Mouse (Mus musculus) intestine, embryonic 16.5 days (tissue): Measurements from ENCODE around the gene Ppm1h. TPM values are rescaled to one million over a fixed set of nuclear protein-coding genes. Genes with fewer than 3 reads are reported as not detected.

Source experiments
- ATAC-seq: fragments of 200-750 bp; cut with Nextera tagmentation; 2 replicates; pipeline ENCODE4 v1.8.0; 2017; ENCODE audit warnings: moderate TSS enrichment, moderate library complexity
- H3K27ac ChIP-seq: fragments of 300-500 bp; sonication (generic); 2 replicates; pipeline ENCODE4 v1.5.1; 2014; ENCODE audit warnings: mild to moderate bottlenecking, low read length
- H3K27me3 ChIP-seq: fragments of 300-500 bp; sonication (generic); replicated peaks from 2 replicates; pipeline ENCODE4 v1.6.1; 2014; ENCODE audit warnings: low read length, control low read depth, mixed read lengths; ENCODE audit not compliant: control insufficient read depth, insufficient read depth
- H3K36me3 ChIP-seq: fragments of 300-500 bp; sonication (generic); 2 replicates; pipeline ENCODE4 v1.6.1; 2014; ENCODE audit warnings: low read length, control low read depth; ENCODE audit not compliant: control insufficient read depth, insufficient read depth
- H3K4me1 ChIP-seq: fragments of 300-500 bp; sonication (generic); 2 replicates; pipeline ENCODE4 v1.6.1; 2014; ENCODE audit warnings: low read length, control low read depth, mixed read lengths; ENCODE audit not compliant: control insufficient read depth, insufficient read depth
- H3K4me2 ChIP-seq: fragments of 300-500 bp; sonication (generic); 2 replicates; pipeline ENCODE4 v1.6.1; 2014; ENCODE audit warnings: low read depth, low read length, control low read depth
- H3K4me3 ChIP-seq: fragments of 300-500 bp; sonication (generic); 2 replicates; pipeline ENCODE4 v1.5.1; 2014; ENCODE audit warnings: mild to moderate bottlenecking, low read length
- H3K9ac ChIP-seq: fragments of 300-500 bp; sonication (generic); 2 replicates; pipeline ENCODE4 v1.6.1; 2014; ENCODE audit warnings: low read depth, low read length
- H3K9me3 ChIP-seq: fragments of 300-500 bp; sonication (generic); 2 replicates; pipeline ENCODE4 v1.6.1; 2016; ENCODE audit warnings: low read length, control low read depth; ENCODE audit not compliant: control insufficient read depth
- WGBS: fragments of 180-500 bp; shearing (Covaris S2); extraction: QIAGEN DNeasy Blood & Tissue Kit; methylation state at CpG from one replicate; pipeline ENCODE4 v1.1.7; 2014; 5-methylcytosine and 5-hydroxymethylcytosine counted together
- polyA plus RNA-seq: library from polyadenylated mRNA; unstranded; fragments of >200 nt; fragmentation: Nextera tagmentation; extraction: Ambion mirVana; gene quantifications from 2 replicates; pipeline ENCODE4 v1.2.1, GENCODE M21; 2015

The Ppm1h gene
- polyA plus RNA-seq, result 14.8 and 16.2 TPM in 2 replicates

- Histone ChIP-seq H3K27me3 (no peaks in the 10 kb centered on the region), H3K9ac (peak within 1 kb of the TSS; percentile 90), H3K4me1 (peaks cover 12% of the 10 kb centered on the region), H3K4me3 (peak within 1 kb of the TSS; percentile 89), H3K9me3 (no peaks in the 10 kb centered on the region), H3K27ac (peak within 1 kb of the TSS; percentile 80), H3K4me2 (peak within 1 kb of the TSS; percentile 91), H3K36me3 (no peaks in the 10 kb centered on the region)
- WGBS, result under 1% methylated on average over 81 of the region's 94 CpGs
- ATAC-seq, result peak; percentile 93
These were observed at the start of gene Ppm1h for GRCm38 (mm10) chr10:122678541-122679436. Ppm1h (plus strand) TSS chr10:122678762.

GRCm38 (mm10) chr10:122629003-122629402 is 49.6 kb upstream of the Ppm1h start:
- H3K4me3 ChIP-seq, result no peak overlapping the region
- H3K9ac ChIP-seq, result no peak overlapping the region
- no peaks in the 10 kb centered on the region for H3K36me3 ChIP-seq
- no peaks in the 10 kb centered on the region for H3K4me1 ChIP-seq
- H3K27ac ChIP-seq, result no peak overlapping the region
- H3K27me3 ChIP-seq, result no peaks in the 10 kb centered on the region
- no peak overlapping the region for H3K4me2 ChIP-seq
- 64% methylated on average over 4 of the region's 4 CpGs for WGBS
- H3K9me3 ChIP-seq, result no peaks in the 10 kb centered on the region
- no peak for ATAC-seq

GRCm38 (mm10) chr10:122639879-122640278 is 38.7 kb upstream of the Ppm1h start:
- Histone ChIP-seq H3K4me3 (no peak overlapping the region), H3K4me2 (no peak overlapping the region), H3K27me3 (no peaks in the 10 kb centered on the region), H3K4me1 (no peaks in the 10 kb centered on the region), H3K36me3 (no peaks in the 10 kb centered on the region), H3K27ac (no peak overlapping the region), H3K9me3 (no peaks in the 10 kb centered on the region), H3K9ac (no peak overlapping the region)
- WGBS, result 82% methylated on average over 4 of the region's 4 CpGs
- no peak for ATAC-seq

- Histone ChIP-seq H3K36me3 (no peaks in the 10 kb centered on the region), H3K9me3 (no peaks in the 10 kb centered on the region), H3K4me1 (no peaks in the 10 kb centered on the region), H3K27ac (no peak overlapping the region), H3K4me2 (no peak overlapping the region), H3K4me3 (no peak overlapping the region), H3K9ac (no peak overlapping the region), H3K27me3 (no peaks in the 10 kb centered on the region)
- ATAC-seq, result no peak
- 89% methylated on average over 8 of the region's 8 CpGs for WGBS
These were observed 37.2 kb upstream of the Ppm1h start for GRCm38 (mm10) chr10:122641263-122641795.

- 86% methylated on average over 4 of the region's 4 CpGs for WGBS
These were observed 36.4 kb upstream of the Ppm1h start for GRCm38 (mm10) chr10:122642125-122642524.

GRCm38 (mm10) chr10:122651932-122652331 is 26.6 kb upstream of the Ppm1h start:
- H3K9ac ChIP-seq, result no peak overlapping the region
- no peaks in the 10 kb centered on the region for H3K27me3 ChIP-seq
- no peak overlapping the region for H3K4me3 ChIP-seq
- H3K27ac ChIP-seq, result no peak overlapping the region
- no peak overlapping the region for H3K4me2 ChIP-seq
- no peak for ATAC-seq
- 82% methylated on average over 4 of the region's 4 CpGs for WGBS
- no peaks in the 10 kb centered on the region for H3K9me3 ChIP-seq
- H3K4me1 ChIP-seq, result no peaks in the 10 kb centered on the region
- no peaks in the 10 kb centered on the region for H3K36me3 ChIP-seq

More at GRCm38 (mm10) chr10:122642125-122642524, 36.4 kb upstream of the Ppm1h start:
- H3K9me3 ChIP-seq, result no peaks in the 10 kb centered on the region
- no peaks in the 10 kb centered on the region for H3K4me1 ChIP-seq
- no peak overlapping the region for H3K9ac ChIP-seq
- H3K4me2 ChIP-seq, result no peak overlapping the region
- no peaks in the 10 kb centered on the region for H3K27me3 ChIP-seq
- ATAC-seq, result no peak
- H3K27ac ChIP-seq, result no peak overlapping the region
- H3K36me3 ChIP-seq, result no peaks in the 10 kb centered on the region
- H3K4me3 ChIP-seq, result no peak overlapping the region

GRCm38 (mm10) chr10:122652578-122652977 is 26.0 kb upstream of the Ppm1h start:
- no peak overlapping the region for H3K27ac ChIP-seq
- H3K4me2 ChIP-seq, result no peak overlapping the region
- no peaks in the 10 kb centered on the region for H3K27me3 ChIP-seq
- ATAC-seq, result no peak
- WGBS, result 95% methylated on average over 1 of the region's 1 CpGs
- no peak overlapping the region for H3K4me3 ChIP-seq
- H3K9ac ChIP-seq, result no peak overlapping the region
- no peaks in the 10 kb centered on the region for H3K4me1 ChIP-seq
- H3K36me3 ChIP-seq, result no peaks in the 10 kb centered on the region
- no peaks in the 10 kb centered on the region for H3K9me3 ChIP-seq

- Histone ChIP-seq H3K9me3 (no peaks in the 10 kb centered on the region), H3K27me3 (no peaks in the 10 kb centered on the region), H3K9ac (no peak overlapping the region), H3K4me2 (no peak overlapping the region), H3K4me3 (no peak overlapping the region), H3K4me1 (no peaks in the 10 kb centered on the region), H3K27ac (no peak overlapping the region), H3K36me3 (no peaks in the 10 kb centered on the region)
- ATAC-seq, result no peak
- 88% methylated on average over 1 of the region's 1 CpGs for WGBS
These were observed 12.9 kb upstream of the Ppm1h start for GRCm38 (mm10) chr10:122665652-122666051.

GRCm38 (mm10) chr10:122671253-122671652 is 7.3 kb upstream of the Ppm1h start:
- H3K9ac ChIP-seq, result no peak overlapping the region
- no peaks in the 10 kb centered on the region for H3K27me3 ChIP-seq
- H3K27ac ChIP-seq, result no peak overlapping the region
- H3K9me3 ChIP-seq, result no peaks in the 10 kb centered on the region
- ATAC-seq, result no peak
- 81% methylated on average over 2 of the region's 2 CpGs for WGBS
- H3K4me1 ChIP-seq, result no peaks in the 10 kb centered on the region
- H3K36me3 ChIP-seq, result no peaks in the 10 kb centered on the region
- no peak overlapping the region for H3K4me2 ChIP-seq
- H3K4me3 ChIP-seq, result no peak overlapping the region
